Mouse (Mus musculus) fibroblast of lung, adult 2 months (primary cell): ENCODE measurements at regions not wholly inside any gene's neighbourhood (a gene's known extent, or its start where the extent isn't known, plus 50 kb on each side); places are given as distances from the start of the nearest gene placed in this dataset.

Experiments used
- DNase-seq: peaks from one replicate; pipeline ENCODE4 v3.0.0-alpha.2; 2011; ENCODE audit warnings: low read depth

DNA sequence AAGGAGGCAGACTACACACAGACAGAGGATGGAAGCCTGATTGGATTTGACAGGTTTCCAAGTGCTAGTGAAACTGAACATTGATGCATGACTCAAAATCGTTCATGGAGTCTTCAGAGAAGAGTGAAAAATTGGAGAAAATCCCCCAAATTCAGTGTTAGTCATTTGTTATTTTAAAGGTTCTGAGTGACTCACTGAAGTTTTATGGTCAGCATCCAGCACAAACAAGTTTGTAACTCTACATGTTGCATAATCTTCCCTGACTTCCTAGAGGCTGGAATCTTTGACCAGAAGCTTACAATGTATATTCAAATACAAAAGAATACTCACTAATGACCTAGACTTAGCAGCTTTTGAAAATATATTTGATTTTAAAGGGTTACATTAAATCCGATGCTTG lies 224.3 kb upstream of the Pot1a start:
- peak; percentile 10 for DNase-seq

- no peak for DNase-seq
Measured at GRCm38 (mm10) chr6:26015388-26015787, 206.3 kb upstream of the Pot1a start.

- no peak for DNase-seq
Measured at GRCm38 (mm10) chr6:25994044-25994443, 185.0 kb upstream of the Pot1a start.

- no peak for DNase-seq
Measured at GRCm38 (mm10) chr6:25978171-25978847, 169.3 kb upstream of the Pot1a start.

DNA sequence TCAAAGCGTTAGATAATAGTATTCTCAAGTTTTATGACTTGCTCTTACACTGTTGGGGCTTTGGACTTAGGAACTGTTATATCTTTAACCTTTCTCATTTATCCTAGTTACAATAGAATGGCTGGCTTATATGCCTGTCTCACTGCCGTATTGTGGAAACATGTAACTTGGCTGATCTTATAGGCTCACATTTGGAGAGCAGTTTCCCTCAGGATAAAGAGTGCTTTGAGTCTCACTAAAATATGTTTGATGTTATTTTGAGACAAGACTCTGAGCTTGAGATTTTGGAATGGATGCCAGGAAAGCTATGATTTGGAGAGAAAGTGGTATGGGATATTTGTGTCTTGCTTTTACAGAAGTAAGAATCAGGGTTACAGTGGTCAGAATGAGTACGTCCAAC lies 156.4 kb upstream of the Pot1a start:
- no peak for DNase-seq

- no peak for DNase-seq
Measured at GRCm38 (mm10) chr6:25931148-25931553, 122.1 kb upstream of the Pot1a start.

- no peak for DNase-seq
Measured at GRCm38 (mm10) chr6:25917852-25918465, 108.9 kb upstream of the Pot1a start.

DNA sequence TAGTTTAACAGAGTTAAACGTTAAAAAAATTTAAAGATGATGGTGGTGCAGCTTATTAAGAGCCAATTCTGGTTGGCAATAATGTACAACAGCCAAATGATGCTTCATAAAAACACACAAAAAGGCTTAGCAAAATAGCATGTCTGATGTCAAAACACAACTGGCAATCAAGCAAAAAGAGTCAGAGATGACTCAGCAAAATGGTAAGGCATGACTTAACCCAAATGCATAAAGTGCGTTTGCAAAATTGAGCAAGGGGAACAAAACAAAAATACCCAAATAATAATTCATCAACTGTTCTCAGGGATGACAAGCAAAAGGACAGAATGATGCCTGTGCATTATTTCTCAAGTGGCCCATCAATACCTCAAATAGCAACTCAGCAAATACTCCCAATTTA lies 105.1 kb upstream of the Pot1a start:
- DNase-seq: no peak

DNA sequence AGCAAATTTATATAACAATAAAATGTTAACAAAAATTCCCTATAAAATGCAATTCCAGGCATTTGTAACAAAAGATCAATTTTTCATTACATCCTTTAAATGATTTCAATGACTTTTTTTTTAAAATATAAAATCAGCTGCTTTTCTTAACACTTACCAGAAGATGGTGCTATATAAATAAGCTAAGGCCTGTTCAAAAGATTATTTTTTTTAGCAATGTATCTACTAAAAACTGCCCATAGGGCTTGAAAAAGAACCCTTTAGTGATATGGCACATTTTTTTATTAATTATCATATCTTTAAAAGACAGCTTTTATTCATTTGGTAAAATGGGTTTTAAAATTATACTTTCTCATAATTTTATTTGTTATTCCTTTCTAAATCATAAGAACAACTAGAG lies 90.9 kb upstream of the Pot1a start:
- no peak for DNase-seq

GRCm38 (mm10) chr6:25894454-25895250 lies 85.6 kb upstream of the Pot1a start:
- DNase-seq: no peak

- DNase-seq: no peak
Measured at GRCm38 (mm10) chr6:25867922-25868321, 58.9 kb upstream of the Pot1a start.
